Mouse (Mus musculus) small intestine, adult 2 months (tissue): ENCODE measurements around the gene Sardh. TPM values are rescaled to one million over a fixed set of nuclear protein-coding genes. Genes with fewer than 3 reads are reported as not detected.

ENCODE experiments used
- H3K27ac ChIP-seq: fragments of 200-500 bp; 2 replicates; pipeline ENCODE4 v1.5.1; 2012; ENCODE audit warnings: low read depth, low read length, control low read depth, inconsistent platforms; ENCODE audit not compliant: insufficient read depth
- H3K27me3 ChIP-seq: fragments of 200-500 bp; 2 replicates; pipeline ENCODE4 v1.6.1; 2012; ENCODE audit warnings: mild to moderate bottlenecking, moderate library complexity, low read length, inconsistent platforms; ENCODE audit not compliant: control insufficient read depth, insufficient read depth
- H3K36me3 ChIP-seq: fragments of 200-500 bp; 2 replicates; pipeline ENCODE4 v1.6.1; 2012; ENCODE audit warnings: mild to moderate bottlenecking, low read length, control low read depth, inconsistent platforms; ENCODE audit not compliant: control insufficient read depth, insufficient read depth
- H3K4me1 ChIP-seq: fragments of 200-500 bp; 2 replicates; pipeline ENCODE4 v1.6.1; 2012; ENCODE audit warnings: low read length, inconsistent platforms, mixed read lengths; ENCODE audit not compliant: control insufficient read depth, insufficient read depth, insufficient read length
- H3K4me3 ChIP-seq: fragments of 200-500 bp; 2 replicates; pipeline ENCODE4 v1.5.1; 2012; ENCODE audit warnings: low read depth, mild to moderate bottlenecking, control low read depth, inconsistent platforms, low read length, moderate library complexity
- CTCF ChIP-seq: fragments of 200-500 bp; IDR thresholded peaks from 2 replicates; pipeline ENCODE4 v1.5.1; 2012; ENCODE audit warnings: low read depth, mild to moderate bottlenecking, control low read depth, inconsistent platforms, low read length, moderate library complexity, mixed read lengths; ENCODE audit not compliant: insufficient replicate concordance, insufficient read length; ENCODE audit errors: extremely low read depth
- POLR2A ChIP-seq: fragments of 200-500 bp; IDR thresholded peaks from 2 replicates; pipeline ENCODE4 v1.6.1; 2012; ENCODE audit warnings: low read depth, mild to moderate bottlenecking, control low read depth, inconsistent platforms, low read length, moderate library complexity
- WGBS: fragments of 180-500 bp; shearing (Covaris S2); methylation state at CpG from one replicate; pipeline ENCODE4 v1.1.7; 2018; 5-methylcytosine and 5-hydroxymethylcytosine counted together
- polyA plus RNA-seq: library from polyadenylated mRNA; depleted of rRNA; stranded (reverse); fragments of >200 nt; gene quantifications from 2 replicates; pipeline ENCODE4 v1.2.3, GENCODE M21; 2012

The Sardh gene
- polyA plus RNA-seq, 1 experiment, result 9.3 TPM

- 65% methylated on average over 2 of the region's 2 CpGs for WGBS
These were observed 82.1 kb downstream of the Sardh start for GRCm38 (mm10) chr2:27166074-27166473.

DNA sequence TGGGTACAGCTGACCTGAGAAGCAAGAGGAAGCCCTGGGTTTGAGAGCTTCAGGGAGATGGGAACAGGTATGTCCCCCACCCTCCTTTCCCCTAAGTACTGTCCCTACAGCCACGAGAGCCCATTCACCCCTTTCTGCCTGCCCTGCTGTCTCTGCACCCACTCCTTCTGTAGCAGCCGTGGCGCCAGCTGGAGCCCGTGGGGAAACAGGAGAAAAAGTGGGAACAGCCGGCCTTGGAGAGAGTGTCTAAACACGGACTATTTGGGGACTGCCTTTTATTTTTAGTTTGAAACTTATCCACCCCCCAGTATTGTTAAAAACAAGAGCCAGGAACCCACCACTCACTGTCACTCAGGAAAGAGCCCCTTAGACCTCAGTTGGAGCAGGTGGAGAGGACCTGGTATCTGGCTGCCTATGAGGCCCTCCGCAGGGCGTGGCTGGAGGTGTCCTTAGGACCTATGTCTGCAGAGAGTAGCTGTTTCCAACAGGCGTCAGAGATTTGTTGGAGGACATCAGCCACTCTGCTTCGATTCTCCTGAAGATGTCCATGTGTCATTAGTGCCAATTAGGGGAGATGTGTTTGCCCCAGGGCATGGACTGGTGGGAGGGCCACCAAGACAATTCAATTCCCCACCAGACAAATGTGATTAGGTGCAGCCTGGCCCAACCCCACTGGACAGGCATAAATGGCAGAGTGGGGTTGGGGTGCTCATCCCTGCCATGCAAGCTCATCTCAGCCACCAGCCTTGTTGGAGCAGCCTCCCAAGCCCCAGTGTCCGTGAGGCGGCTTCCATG lies 83.1 kb downstream of the Sardh start, which contains the start of gene Dbh:
TSS of gene Dbh (plus strand) at position 438 of the 795 bp plus-strand sequence.
- H3K27me3 ChIP-seq, result no peaks in the 10 kb centered on the region
- H3K4me1 ChIP-seq, result no peaks in the 10 kb centered on the region

More at GRCm38 (mm10) chr2:27166074-27166473, 82.1 kb downstream of the Sardh start:
- TF ChIP-seq CTCF, result no peak
- no peak for TF ChIP-seq POLR2A
- H3K4me1 ChIP-seq, result no peaks in the 10 kb centered on the region
- no peaks in the 10 kb centered on the region for H3K36me3 ChIP-seq
- no peaks in the 10 kb centered on the region for H3K27me3 ChIP-seq
- no peak overlapping the region for H3K27ac ChIP-seq
- no peak overlapping the region for H3K4me3 ChIP-seq

DNA sequence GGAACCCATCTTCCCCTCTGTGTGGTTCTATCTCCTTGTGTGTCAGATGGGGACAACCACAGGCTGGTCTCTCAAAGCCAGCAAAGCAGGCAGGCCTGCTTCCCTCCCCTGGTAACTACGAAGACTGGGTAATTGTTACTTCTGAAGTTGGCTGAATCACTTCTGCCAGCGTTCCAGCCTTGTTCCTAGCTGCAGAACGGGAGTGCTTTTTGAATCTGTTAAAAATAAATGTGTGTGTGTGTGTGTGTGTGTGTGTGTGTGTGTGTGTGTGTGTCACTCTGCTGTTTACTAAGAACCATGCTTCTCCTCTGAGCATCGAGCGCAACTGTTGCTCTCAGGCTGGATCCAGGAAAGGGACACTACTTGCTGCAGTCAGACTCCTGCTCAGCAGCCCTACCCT lies 84.3 kb downstream of the Sardh start:
- no peaks in the 10 kb centered on the region for H3K36me3 ChIP-seq
- TF ChIP-seq CTCF, result no peak
- no peak for TF ChIP-seq POLR2A
- no peaks in the 10 kb centered on the region for H3K4me1 ChIP-seq
- WGBS, result 56% methylated on average over 5 of the region's 5 CpGs
- no peaks in the 10 kb centered on the region for H3K27me3 ChIP-seq
- H3K4me3 ChIP-seq, result no peak overlapping the region
- H3K27ac ChIP-seq, result no peak overlapping the region

More for the DNA sequence above, 83.1 kb downstream of the Sardh start, which contains the start of gene Dbh:
- H3K27ac ChIP-seq, result no peak within 1 kb of the TSS
- no peaks in the 10 kb centered on the region for H3K36me3 ChIP-seq
- 72% methylated on average over 12 of the region's 12 CpGs for WGBS
- TF ChIP-seq CTCF (no peak), POLR2A (no peak)
- H3K4me3 ChIP-seq, result no peak within 1 kb of the TSS

DNA sequence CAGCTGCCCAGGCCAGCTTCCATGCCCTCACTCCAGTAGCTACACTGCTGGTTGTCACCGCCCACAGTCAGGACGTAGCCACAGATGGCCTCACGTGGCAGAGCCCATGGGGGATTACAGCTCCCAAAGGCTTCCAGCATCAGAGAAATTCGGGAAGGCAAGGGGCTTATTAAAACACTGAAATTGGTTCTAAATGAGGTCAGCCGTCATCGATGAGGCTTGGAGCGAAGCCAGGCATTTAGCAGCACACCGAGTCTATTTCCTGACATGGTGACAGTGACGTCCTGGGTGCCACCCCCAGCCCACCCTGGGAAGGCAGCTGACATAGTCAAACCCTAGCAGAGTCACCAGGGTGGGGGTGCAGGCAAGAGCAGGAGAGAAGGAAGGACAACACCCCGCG lies 85.5 kb downstream of the Sardh start:
- Histone ChIP-seq H3K4me1 (no peaks in the 10 kb centered on the region), H3K36me3 (no peaks in the 10 kb centered on the region), H3K4me3 (no peak overlapping the region), H3K27ac (no peak overlapping the region), H3K27me3 (no peaks in the 10 kb centered on the region)
- no peak for TF ChIP-seq POLR2A
- no peak for TF ChIP-seq CTCF
- WGBS, result 69% methylated on average over 11 of the region's 11 CpGs

DNA sequence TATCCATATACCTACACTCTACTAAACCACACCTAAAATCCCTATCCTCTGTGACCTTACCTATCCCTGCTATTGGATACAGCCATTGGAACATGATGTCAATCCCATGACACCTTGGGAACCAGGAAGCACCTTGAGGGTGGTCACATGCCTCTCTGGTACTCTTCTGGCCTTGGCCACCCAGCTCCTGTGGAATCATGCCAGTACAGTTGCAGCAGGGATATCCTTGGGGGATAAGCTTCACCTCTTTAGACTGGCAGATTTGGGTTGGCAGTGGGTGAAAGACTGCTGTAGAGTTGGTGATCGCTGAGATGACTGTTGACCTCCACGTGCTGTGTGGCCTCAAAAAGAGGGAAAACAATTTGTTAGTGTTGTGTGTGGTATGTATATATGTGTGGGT lies 86.6 kb downstream of the Sardh start:
- Histone ChIP-seq H3K4me1 (no peaks in the 10 kb centered on the region), H3K4me3 (no peak overlapping the region), H3K36me3 (no peaks in the 10 kb centered on the region), H3K27me3 (no peaks in the 10 kb centered on the region), H3K27ac (no peak overlapping the region)
- TF ChIP-seq CTCF (no peak), POLR2A (no peak)
- WGBS, result 84% methylated on average over 2 of the region's 2 CpGs

DNA sequence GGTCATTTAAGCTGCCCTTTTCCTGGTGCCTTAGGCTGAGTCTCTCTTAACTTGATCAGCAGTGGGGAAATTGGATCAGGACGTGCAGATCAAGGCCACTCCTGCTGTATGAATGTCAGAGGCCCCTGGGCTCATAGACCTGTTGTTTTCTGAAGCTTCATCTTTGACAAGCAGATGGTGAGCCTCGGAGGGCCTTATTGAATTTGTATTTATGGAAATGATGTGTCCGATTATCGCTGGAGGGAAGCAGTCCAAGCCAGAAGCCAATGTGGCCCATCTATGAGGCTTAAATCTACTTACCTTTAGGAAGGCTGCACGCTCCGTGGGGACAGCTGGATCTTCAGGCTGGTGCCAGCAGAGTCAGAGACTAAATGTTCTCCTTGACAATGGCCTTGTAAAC lies 91.5 kb downstream of the Sardh start:
- no peak for TF ChIP-seq POLR2A
- no peak for TF ChIP-seq CTCF
- Histone ChIP-seq H3K27me3 (no peaks in the 10 kb centered on the region), H3K27ac (no peak overlapping the region), H3K36me3 (no peaks in the 10 kb centered on the region), H3K4me1 (no peaks in the 10 kb centered on the region), H3K4me3 (no peak overlapping the region)
- 80% methylated on average over 6 of the region's 6 CpGs for WGBS

DNA sequence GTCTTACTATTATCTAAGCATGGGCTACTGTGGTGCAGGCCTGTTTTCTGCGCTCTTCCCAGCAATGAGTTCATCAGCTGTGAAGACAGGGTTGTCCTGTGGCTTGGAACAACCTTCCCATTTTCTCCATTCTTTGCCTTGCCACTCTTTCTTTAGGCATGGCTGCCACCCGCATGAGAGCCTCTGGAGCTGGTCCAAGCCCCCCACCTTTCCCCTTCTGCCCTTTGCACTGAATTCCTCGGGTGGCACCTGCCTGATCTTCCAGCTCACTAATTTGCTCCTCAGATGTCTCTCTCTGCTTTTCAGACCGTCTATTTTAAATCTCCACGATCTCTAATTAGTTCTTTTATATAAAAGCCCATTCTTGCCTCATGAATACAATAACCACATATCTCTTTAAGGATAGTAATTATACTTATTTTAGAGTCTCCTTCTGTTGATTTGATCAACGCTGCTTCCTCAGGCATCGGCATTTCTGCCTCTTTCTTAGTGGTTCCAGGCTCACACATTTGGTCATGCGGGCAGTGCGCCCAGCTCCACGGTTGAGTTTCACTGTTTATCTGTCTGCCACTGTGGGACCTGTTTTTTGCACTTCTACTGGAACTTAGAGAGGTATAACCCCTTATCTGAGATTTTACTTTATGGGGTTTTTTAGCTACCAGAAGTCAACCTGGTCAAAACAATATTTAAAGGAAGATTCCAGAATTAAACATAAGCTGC lies 93.5 kb downstream of the Sardh start:
- H3K4me3 ChIP-seq, result no peak overlapping the region
- H3K27ac ChIP-seq, result no peak overlapping the region
- H3K4me1 ChIP-seq, result no peaks in the 10 kb centered on the region
- H3K27me3 ChIP-seq, result no peaks in the 10 kb centered on the region
- WGBS, result 68% methylated on average over 10 of the region's 10 CpGs
- TF ChIP-seq POLR2A (no peak), CTCF (no peak)
- H3K36me3 ChIP-seq, result no peaks in the 10 kb centered on the region
